Mouse (Mus musculus): ENCODE data around the gene Olfr1024. TPM values are rescaled to one million over a fixed set of nuclear protein-coding genes. Genes with fewer than 3 reads are reported as not detected.

Gene Olfr1024
- polyA plus RNA-seq (2015; fragmentation: Nextera tagmentation; extraction: Ambion mirVana): not detected in 2 replicates

DNA sequence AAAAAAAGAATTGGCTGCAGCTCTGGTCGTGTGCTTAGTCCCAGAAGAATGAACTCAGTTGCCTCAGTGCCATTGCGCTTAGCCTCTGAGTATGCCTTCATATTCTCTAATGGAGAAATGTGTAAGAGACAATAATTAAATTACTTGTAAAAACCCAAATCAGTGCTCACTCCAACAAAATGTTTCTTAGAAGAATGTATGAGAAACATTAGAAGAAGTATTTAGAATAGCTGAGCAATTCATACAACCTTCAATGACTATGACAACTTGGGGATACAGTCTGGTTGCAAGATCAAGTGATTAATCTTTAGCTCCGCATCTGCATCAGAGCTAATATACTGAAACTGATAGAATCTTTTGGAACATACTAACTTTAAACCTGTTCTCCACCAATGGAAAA, at the start of gene Olfr1024:
TSS of gene Olfr1024 (minus strand) at position 101 of the 400 bp plus-strand sequence.
- Histone ChIP-seq H3K4me2 (replicated peaks) (no peak within 1 kb of the TSS), H3K4me1 (replicated peaks) (no peaks in the 10 kb centered on the region), H3K27ac (no peak within 1 kb of the TSS), H3K9ac (replicated peaks) (no peak within 1 kb of the TSS), H3K36me3 (no peaks in the 10 kb centered on the region), H3K4me3 (replicated peaks) (no peak within 1 kb of the TSS), H3K9me3 (peaks cover 5% of the 10 kb centered on the region; the same call in 1 of the 2 replicates), H3K27me3 (no peaks in the 10 kb centered on the region)
- ATAC-seq: no peak
- 88% methylated on average over 3 of the region's 3 CpGs for WGBS

DNA sequence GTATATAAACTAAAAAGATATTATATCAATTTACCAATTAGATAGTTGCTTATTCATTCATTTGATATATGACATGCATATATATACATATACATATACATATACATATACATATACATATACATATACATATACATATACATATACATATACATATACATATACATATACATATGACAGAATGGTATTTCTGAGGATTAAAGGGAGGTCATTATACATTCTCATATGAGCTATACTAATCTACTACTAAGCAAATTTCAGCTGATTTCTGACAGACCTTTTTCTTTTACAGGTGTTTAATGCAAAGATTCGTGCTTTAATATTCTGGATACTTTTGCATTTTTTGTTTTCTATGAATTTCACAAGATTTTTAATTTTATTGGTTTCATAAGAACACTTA, 45.3 kb upstream of the Olfr1024 start, which contains the start of gene Olfr1028:
TSS of gene Olfr1028 (plus strand) at position 301 of the 400 bp plus-strand sequence.
- Histone ChIP-seq H3K4me3 (replicated peaks) (no peak within 1 kb of the TSS), H3K9me3 (no peaks in the 10 kb centered on the region), H3K9ac (replicated peaks) (no peak within 1 kb of the TSS), H3K4me1 (replicated peaks) (no peaks in the 10 kb centered on the region), H3K27me3 (no peaks in the 10 kb centered on the region), H3K36me3 (no peaks in the 10 kb centered on the region), H3K4me2 (replicated peaks) (no peak within 1 kb of the TSS), H3K27ac (no peak within 1 kb of the TSS)
- 82% methylated on average over 1 of the region's 1 CpGs for WGBS
- ATAC-seq: no peak

- Histone ChIP-seq H3K27me3 (no peaks in the 10 kb centered on the region), H3K9ac (replicated peaks) (no peak within 1 kb of the TSS), H3K4me1 (replicated peaks) (no peaks in the 10 kb centered on the region), H3K36me3 (no peaks in the 10 kb centered on the region), H3K9me3 (no peaks in the 10 kb centered on the region), H3K4me2 (replicated peaks) (no peak within 1 kb of the TSS), H3K27ac (no peak within 1 kb of the TSS), H3K4me3 (replicated peaks) (no peak within 1 kb of the TSS)
- no peak for ATAC-seq
- 90% methylated on average over 3 of the region's 3 CpGs for WGBS
Measured at GRCm38 (mm10) chr2:85921258-85921657, 16.4 kb upstream of the Olfr1024 start, which contains the start of gene Olfr1026. Gene Olfr1026, plus strand, starts transcription at chr2:85921558.

DNA sequence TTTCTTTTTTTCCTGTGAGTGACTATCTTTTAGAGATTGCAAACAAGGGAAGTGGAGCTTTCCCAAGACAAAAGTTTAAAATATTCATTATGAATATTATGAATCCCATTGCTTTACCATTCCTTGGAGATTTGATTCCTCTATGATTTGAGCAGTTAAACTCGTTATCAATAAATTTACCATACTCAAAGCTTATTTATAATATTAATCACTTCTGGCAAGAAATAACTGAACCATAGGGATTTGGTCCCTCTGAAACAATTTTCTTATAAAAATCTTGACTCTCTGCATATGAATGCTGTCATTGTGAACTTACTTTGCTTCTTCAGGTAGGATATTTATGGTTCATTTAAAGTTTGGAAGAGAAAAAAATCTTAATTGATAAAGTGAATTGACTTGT, 10.0 kb upstream of the Olfr1024 start, which contains the start of gene Olfr1025-ps1:
TSS of gene Olfr1025-ps1 (plus strand) at position 301 of the 400 bp plus-strand sequence.
- no peak within 1 kb of the TSS for H3K4me2 ChIP-seq (replicated peaks)
- 50% methylated on average over 1 of the region's 1 CpGs for WGBS
- H3K27me3 ChIP-seq: no peaks in the 10 kb centered on the region
- no peak within 1 kb of the TSS for H3K9ac ChIP-seq (replicated peaks)
- H3K9me3 ChIP-seq: no peaks in the 10 kb centered on the region
- H3K4me3 ChIP-seq (replicated peaks): no peak within 1 kb of the TSS
- H3K36me3 ChIP-seq: no peaks in the 10 kb centered on the region
- H3K4me1 ChIP-seq (replicated peaks): no peaks in the 10 kb centered on the region
- no peak for ATAC-seq
- no peak within 1 kb of the TSS for H3K27ac ChIP-seq

DNA sequence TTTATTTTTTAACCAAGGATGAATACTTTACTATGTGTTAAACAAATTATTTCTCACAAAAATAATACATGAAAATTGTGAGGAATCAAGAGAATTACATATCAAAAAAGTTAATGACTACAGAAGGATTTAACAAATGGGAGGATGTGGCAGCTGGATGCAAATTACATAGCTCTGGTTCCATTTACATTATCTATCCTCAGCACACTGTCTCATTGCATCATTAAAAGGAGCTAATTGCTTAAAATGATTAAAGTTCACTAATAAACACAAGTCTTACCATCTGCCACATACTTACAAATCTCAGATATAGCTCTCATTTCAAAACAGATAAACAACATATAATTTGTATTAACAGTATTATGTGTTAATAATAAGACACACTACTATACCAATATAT, 8.3 kb upstream of the Olfr1024 start:
- Histone ChIP-seq H3K9me3 (no peaks in the 10 kb centered on the region), H3K36me3 (no peaks in the 10 kb centered on the region), H3K27ac (no peak overlapping the region), H3K27me3 (no peaks in the 10 kb centered on the region), H3K4me3 (replicated peaks) (no peak overlapping the region), H3K9ac (replicated peaks) (no peak overlapping the region), H3K4me1 (replicated peaks) (no peaks in the 10 kb centered on the region), H3K4me2 (replicated peaks) (no peak overlapping the region)
- ATAC-seq: no peak

- no peaks in the 10 kb centered on the region for H3K9me3 ChIP-seq
- 85% methylated on average over 2 of the region's 2 CpGs for WGBS
- H3K36me3 ChIP-seq: no peaks in the 10 kb centered on the region
- no peaks in the 10 kb centered on the region for H3K4me1 ChIP-seq (replicated peaks)
- H3K4me2 ChIP-seq (replicated peaks): no peak within 1 kb of the TSS
- H3K27ac ChIP-seq: no peak within 1 kb of the TSS
- no peak for ATAC-seq
- H3K27me3 ChIP-seq: no peaks in the 10 kb centered on the region
- no peak within 1 kb of the TSS for H3K9ac ChIP-seq (replicated peaks)
- H3K4me3 ChIP-seq (replicated peaks): no peak within 1 kb of the TSS
Measured at GRCm38 (mm10) chr2:85885340-85885739, 19.5 kb downstream of the Olfr1024 start, which contains the start of gene Olfr1023. Gene Olfr1023, plus strand, starts transcription at chr2:85885640.

DNA sequence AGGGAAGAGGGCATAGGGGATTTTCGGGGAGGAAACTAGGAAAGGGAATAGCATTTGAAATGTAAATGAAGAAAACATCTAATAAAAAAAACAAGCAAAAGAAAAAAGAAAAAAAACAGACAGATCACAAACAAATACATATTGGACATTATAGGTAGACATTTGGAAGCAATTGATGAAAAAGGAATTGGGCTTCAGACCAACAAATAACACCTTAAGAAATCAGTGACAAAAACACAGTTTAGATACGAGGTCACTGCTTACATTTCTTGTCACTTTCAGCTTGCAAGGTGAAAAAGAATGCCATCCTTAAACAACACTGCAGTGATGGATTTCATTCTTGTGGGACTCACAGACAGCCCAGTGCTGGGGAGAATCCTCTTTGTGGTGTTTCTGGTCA, 36.6 kb downstream of the Olfr1024 start, which contains the start of gene Olfr1022:
TSS of gene Olfr1022 (plus strand) at position 301 of the 400 bp plus-strand sequence.
- no peak within 1 kb of the TSS for H3K27ac ChIP-seq
- no peaks in the 10 kb centered on the region for H3K4me1 ChIP-seq (replicated peaks)
- no peaks in the 10 kb centered on the region for H3K9me3 ChIP-seq
- no peak for ATAC-seq
- H3K4me2 ChIP-seq (replicated peaks): no peak within 1 kb of the TSS
- H3K9ac ChIP-seq (replicated peaks): no peak within 1 kb of the TSS
- H3K27me3 ChIP-seq: no peaks in the 10 kb centered on the region
- WGBS: 70% methylated on average over 2 of the region's 2 CpGs
- no peak within 1 kb of the TSS for H3K4me3 ChIP-seq (replicated peaks)
- no peaks in the 10 kb centered on the region for H3K36me3 ChIP-seq

Other genes starting within 250 kb of the Olfr1024 start
- gene Olfr154, start 240.6 kb downstream of the Olfr1024 start, polyA plus RNA-seq (2015; fragmentation: Nextera tagmentation; extraction: Ambion mirVana): not detected in 2 replicates
- not detected in 2 replicates for gene Olfr1006, start 226.3 kb downstream of the Olfr1024 start, polyA plus RNA-seq (2015; fragmentation: Nextera tagmentation; extraction: Ambion mirVana)
- not detected in 2 replicates for gene Olfr1008, start 215.6 kb downstream of the Olfr1024 start, polyA plus RNA-seq (2015; fragmentation: Nextera tagmentation; extraction: Ambion mirVana)
- not detected in 2 replicates for gene Olfr1009, start 189.6 kb downstream of the Olfr1024 start, polyA plus RNA-seq (2015; fragmentation: Nextera tagmentation; extraction: Ambion mirVana)
- gene Olfr1012, start 142.3 kb downstream of the Olfr1024 start, polyA plus RNA-seq (2015; fragmentation: Nextera tagmentation; extraction: Ambion mirVana): not detected in 2 replicates
- gene Olfr1013, start 138.0 kb downstream of the Olfr1024 start, polyA plus RNA-seq (2015; fragmentation: Nextera tagmentation; extraction: Ambion mirVana): not detected in 2 replicates
- not detected in 2 replicates for gene Olfr1014, start 132.3 kb downstream of the Olfr1024 start, polyA plus RNA-seq (2015; fragmentation: Nextera tagmentation; extraction: Ambion mirVana)
- gene Olfr1015, start 123.0 kb downstream of the Olfr1024 start, polyA plus RNA-seq (2015; fragmentation: Nextera tagmentation; extraction: Ambion mirVana): not detected in 2 replicates
- not detected in 2 replicates for gene Olfr1016, start 102.5 kb downstream of the Olfr1024 start, polyA plus RNA-seq (2015; fragmentation: Nextera tagmentation; extraction: Ambion mirVana)
- not detected in 2 replicates for gene Olfr1018, start 86.6 kb downstream of the Olfr1024 start, polyA plus RNA-seq (2015; fragmentation: Nextera tagmentation; extraction: Ambion mirVana)
- not detected in 2 replicates for gene Olfr1019, start 59.6 kb downstream of the Olfr1024 start, polyA plus RNA-seq (2015; fragmentation: Nextera tagmentation; extraction: Ambion mirVana)
- gene Olfr1020, start 58.0 kb downstream of the Olfr1024 start, polyA plus RNA-seq (2015; fragmentation: Nextera tagmentation; extraction: Ambion mirVana): not detected in 2 replicates
- not detected in 2 replicates for gene Olfr1022, start 36.5 kb downstream of the Olfr1024 start, polyA plus RNA-seq (2015; fragmentation: Nextera tagmentation; extraction: Ambion mirVana)
- not detected in 2 replicates for gene Olfr1023, start 19.4 kb downstream of the Olfr1024 start, polyA plus RNA-seq (2015; fragmentation: Nextera tagmentation; extraction: Ambion mirVana)
- gene Olfr1025-ps1, start 10.1 kb upstream of the Olfr1024 start, polyA plus RNA-seq (2015; fragmentation: Nextera tagmentation; extraction: Ambion mirVana): not detected in 2 replicates
- not detected in 2 replicates for gene Olfr1026, start 16.5 kb upstream of the Olfr1024 start, polyA plus RNA-seq (2015; fragmentation: Nextera tagmentation; extraction: Ambion mirVana)
- not detected in 2 replicates for gene Olfr1028, start 45.4 kb upstream of the Olfr1024 start, polyA plus RNA-seq (2015; fragmentation: Nextera tagmentation; extraction: Ambion mirVana)
- gene Olfr1029, start 68.8 kb upstream of the Olfr1024 start, polyA plus RNA-seq (2015; fragmentation: Nextera tagmentation; extraction: Ambion mirVana): not detected in 2 replicates
- gene Olfr1030, start 74.2 kb upstream of the Olfr1024 start, polyA plus RNA-seq (2015; fragmentation: Nextera tagmentation; extraction: Ambion mirVana): not detected in 2 replicates
- gene Olfr1031, start 85.3 kb upstream of the Olfr1024 start, polyA plus RNA-seq (2015; fragmentation: Nextera tagmentation; extraction: Ambion mirVana): not detected in 2 replicates
- not detected in 2 replicates for gene Olfr1032, start 100.5 kb upstream of the Olfr1024 start, polyA plus RNA-seq (2015; fragmentation: Nextera tagmentation; extraction: Ambion mirVana)
- gene Olfr1033, start 115.6 kb upstream of the Olfr1024 start, polyA plus RNA-seq (2015; fragmentation: Nextera tagmentation; extraction: Ambion mirVana): not detected in 2 replicates
- not detected in 2 replicates for gene Olfr1034, start 140.8 kb upstream of the Olfr1024 start, polyA plus RNA-seq (2015; fragmentation: Nextera tagmentation; extraction: Ambion mirVana)
- gene Olfr1036, start 168.9 kb upstream of the Olfr1024 start, polyA plus RNA-seq (2015; fragmentation: Nextera tagmentation; extraction: Ambion mirVana): not detected in 2 replicates
- gene Olfr1037, start 182.3 kb upstream of the Olfr1024 start, polyA plus RNA-seq (2015; fragmentation: Nextera tagmentation; extraction: Ambion mirVana): not detected in 2 replicates
- gene Olfr1039, start 230.9 kb upstream of the Olfr1024 start, polyA plus RNA-seq (2015; fragmentation: Nextera tagmentation; extraction: Ambion mirVana): not detected in 2 replicates
- not detected in 2 replicates for gene Olfr1040, start 241.7 kb upstream of the Olfr1024 start, polyA plus RNA-seq (2015; fragmentation: Nextera tagmentation; extraction: Ambion mirVana)

Data from midbrain, embryonic 13.5 days (tissue).